Mouse (Mus musculus) kidney, adult 2 months (tissue): ENCODE results near the gene Slc37a1.

Experiments
- CTCF ChIP-seq: fragments of 200-500 bp; conservative IDR thresholded peaks from 2 replicates; pipeline ENCODE4 v1.5.1; 2011; ENCODE audit warnings: low read depth, mild to moderate bottlenecking, control low read depth, low read length, moderate library complexity, mixed read lengths; ENCODE audit not compliant: insufficient read depth, insufficient read length
- POLR2A ChIP-seq: fragments of 200-500 bp; IDR thresholded peaks from one replicate; pipeline ENCODE4 v1.6.1; 2011; ENCODE audit warnings: low read depth, low read length, control low read depth

- TF ChIP-seq POLR2A = no peak
- peak; percentile 50 for TF ChIP-seq CTCF
These were observed 96.7 kb downstream of the Slc37a1 start for GRCm38 (mm10) chr17:31383320-31383719.
